Mouse (Mus musculus) olfactory bulb, adult 2 months (tissue): Measurements from ENCODE around the gene Tmem44.

Experiments
- CTCF ChIP-seq: fragments of 200-500 bp; IDR thresholded peaks from 2 replicates; pipeline ENCODE4 v1.5.1; 2012; ENCODE audit warnings: low read depth, mild to moderate bottlenecking, low read length, moderate library complexity; ENCODE audit not compliant: insufficient read depth
- POLR2A ChIP-seq: fragments of 200-500 bp; IDR thresholded peaks from 2 replicates; pipeline ENCODE4 v1.6.1; 2012; ENCODE audit warnings: mild to moderate bottlenecking, low read depth, low read length, moderate library complexity; ENCODE audit not compliant: insufficient read depth

DNA sequence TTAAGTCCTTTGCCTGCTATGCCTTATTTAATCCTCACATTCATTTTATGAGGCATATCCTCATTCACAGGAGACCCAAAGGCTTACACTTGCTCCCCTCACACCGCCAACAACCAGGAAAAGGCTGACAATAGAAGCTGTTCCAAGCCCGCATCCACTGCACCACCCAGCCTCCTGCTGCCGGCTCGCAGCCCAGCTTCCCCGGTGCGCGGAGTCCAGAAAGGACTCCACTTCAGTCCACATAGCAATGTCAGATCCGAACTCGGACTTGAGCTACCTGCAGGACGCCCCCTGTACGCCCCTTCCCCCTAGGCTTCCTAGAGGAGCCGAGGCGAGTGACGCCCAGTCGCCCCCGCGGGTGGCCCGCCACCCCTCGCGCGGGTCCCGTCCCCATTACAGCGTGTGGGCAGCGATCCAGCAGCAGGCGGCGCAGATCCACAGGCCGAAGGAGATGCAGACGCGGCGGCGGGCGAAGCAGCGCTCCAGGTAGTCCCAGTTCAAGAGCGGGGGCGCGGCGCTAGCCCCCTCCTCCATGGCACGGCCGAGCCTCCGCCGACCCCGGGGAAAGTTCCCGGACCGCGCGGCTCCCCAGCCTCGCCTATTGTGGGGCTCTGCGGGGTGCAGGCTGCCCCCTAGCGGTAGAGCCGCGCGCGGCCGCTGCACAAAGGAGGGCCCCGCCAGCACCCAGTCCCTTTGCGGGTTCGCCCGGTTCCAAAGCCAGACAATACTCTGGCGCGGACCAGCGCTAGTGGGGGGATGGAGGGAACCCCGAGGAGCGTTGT is 485 bp downstream of the Tmem44 start:
- TF ChIP-seq CTCF (peak; percentile 97), POLR2A (0 out of 2 replicates have a peak, but pooled peaks have one; percentile 34)
